17 mouse cellular contexts compared by ENCODE assay signal in genomic region chr2:52643657-52644056, GRCm38 (mm10). TPM values are rescaled to one million over a fixed set of nuclear protein-coding genes. Genes with fewer than 3 reads are reported as not detected.
"Had no signal": no experiment of that assay in that cellular context is flagged by ENCODE, and none has a peak within 500 bp of the region (broad histone marks: within the 10 kb centered on the region; RNA-seq: fewer than 3 reads in every experiment).

No protein-coding gene starts in this region.

- DNase-seq: kidney, adult 8-10 months; kidney, postnatal 36 days; layer of hippocampus, adult 9-11 months; layer of hippocampus, postnatal 36 days; lung, embryonic 14.5 days; lung, postnatal 10 days; lung, postnatal 4 days; midbrain, embryonic 14.5 days had no signal

- H3K4me3 ChIP-seq: limb, embryonic 15.5 days; liver, embryonic 12.5 days; midbrain, embryonic 10.5 days; myocyte; neural tube, embryonic 15.5 days had no signal

- H3K27ac ChIP-seq: kidney, postnatal 0 days; limb, embryonic 15.5 days; liver, embryonic 12.5 days; midbrain, embryonic 10.5 days; neural tube, embryonic 15.5 days had no signal

- ATAC-seq: inflammation-experienced regulatory T-cells, adult 6 months; intestine, postnatal 0 days; liver, embryonic 12.5 days had no signal

RNA-seq across cellular contexts. Expression of gene Cacnb4, which starts 33.0 kb away (rescaled TPM):
- total RNA-seq: megakaryocyte, adult 5-6 weeks had no signal
